Mouse (Mus musculus) embryo, embryonic 10.5 days (tissue): ENCODE data around the gene Lamtor2.

Source experiments
- DNase-seq: peaks from one replicate; pipeline ENCODE4 v3.0.0-alpha.2; 2015; ENCODE audit warnings: low spot score

The Lamtor2 gene

GRCm38 (mm10) chr3:88568615-88569014 lies 15.7 kb upstream of the Lamtor2 start:
- no peak for DNase-seq

- no peak for DNase-seq
These were observed 15.0 kb upstream of the Lamtor2 start for GRCm38 (mm10) chr3:88567892-88568291.

GRCm38 (mm10) chr3:88566536-88567061 lies 13.7 kb upstream of the Lamtor2 start:
- no peak for DNase-seq

GRCm38 (mm10) chr3:88566116-88566515 lies 13.2 kb upstream of the Lamtor2 start:
- no peak for DNase-seq

GRCm38 (mm10) chr3:88563966-88564365 lies 11.1 kb upstream of the Lamtor2 start:
- DNase-seq: no peak

GRCm38 (mm10) chr3:88563442-88563841 lies 10.6 kb upstream of the Lamtor2 start:
- DNase-seq: no peak

- DNase-seq: no peak
These were observed 9.1 kb upstream of the Lamtor2 start for GRCm38 (mm10) chr3:88561989-88562388.

- no peak for DNase-seq
These were observed 6.7 kb upstream of the Lamtor2 start for GRCm38 (mm10) chr3:88559596-88559995.

- no peak for DNase-seq
These were observed 3.7 kb upstream of the Lamtor2 start for GRCm38 (mm10) chr3:88556616-88557015.

GRCm38 (mm10) chr3:88555731-88556130 lies 2.9 kb upstream of the Lamtor2 start:
- no peak for DNase-seq

- no peak for DNase-seq
These were observed 2.3 kb upstream of the Lamtor2 start for GRCm38 (mm10) chr3:88555069-88555605.

- DNase-seq: peak; percentile 72
These were observed 1.2 kb upstream of the Lamtor2 start for GRCm38 (mm10) chr3:88553880-88554586.

GRCm38 (mm10) chr3:88553525-88553879 lies 628 bp upstream of the Lamtor2 start, which contains the start of gene Ubqln4:
Gene Ubqln4 (plus strand): TSS chr3:88553758.
- peak; percentile 94 for DNase-seq

GRCm38 (mm10) chr3:88552082-88552645 lies 710 bp downstream of the Lamtor2 start:
- no peak for DNase-seq

- no peak for DNase-seq
These were observed 1.3 kb downstream of the Lamtor2 start for GRCm38 (mm10) chr3:88551586-88551985.

GRCm38 (mm10) chr3:88548180-88548917 lies 4.5 kb downstream of the Lamtor2 start, which contains the start of gene Rab25:
Gene Rab25 (minus strand): TSS chr3:88548300.
- no peak for DNase-seq

GRCm38 (mm10) chr3:88546674-88547418 lies 6.0 kb downstream of the Lamtor2 start:
- DNase-seq: no peak

- peak; percentile 12 for DNase-seq
These were observed 7.8 kb downstream of the Lamtor2 start for GRCm38 (mm10) chr3:88544955-88545591.

- peak; percentile 61 for DNase-seq
These were observed 8.4 kb downstream of the Lamtor2 start for GRCm38 (mm10) chr3:88544514-88544913.

- DNase-seq: no peak
These were observed 9.0 kb downstream of the Lamtor2 start for GRCm38 (mm10) chr3:88543651-88544410.

- DNase-seq: no peak
These were observed 9.7 kb downstream of the Lamtor2 start for GRCm38 (mm10) chr3:88543174-88543573.
